Mouse (Mus musculus) lung, postnatal 25 days (tissue): ENCODE data around the gene Mcf2.
A peak's percentile ranks its signal among the peaks of the same experiment; 100 is the strongest.

Experiments
- DNase-seq: peaks from one replicate; pipeline ENCODE4 v3.0.0; 2022; ENCODE audit warnings: low spot score

Mcf2 gene

DNA sequence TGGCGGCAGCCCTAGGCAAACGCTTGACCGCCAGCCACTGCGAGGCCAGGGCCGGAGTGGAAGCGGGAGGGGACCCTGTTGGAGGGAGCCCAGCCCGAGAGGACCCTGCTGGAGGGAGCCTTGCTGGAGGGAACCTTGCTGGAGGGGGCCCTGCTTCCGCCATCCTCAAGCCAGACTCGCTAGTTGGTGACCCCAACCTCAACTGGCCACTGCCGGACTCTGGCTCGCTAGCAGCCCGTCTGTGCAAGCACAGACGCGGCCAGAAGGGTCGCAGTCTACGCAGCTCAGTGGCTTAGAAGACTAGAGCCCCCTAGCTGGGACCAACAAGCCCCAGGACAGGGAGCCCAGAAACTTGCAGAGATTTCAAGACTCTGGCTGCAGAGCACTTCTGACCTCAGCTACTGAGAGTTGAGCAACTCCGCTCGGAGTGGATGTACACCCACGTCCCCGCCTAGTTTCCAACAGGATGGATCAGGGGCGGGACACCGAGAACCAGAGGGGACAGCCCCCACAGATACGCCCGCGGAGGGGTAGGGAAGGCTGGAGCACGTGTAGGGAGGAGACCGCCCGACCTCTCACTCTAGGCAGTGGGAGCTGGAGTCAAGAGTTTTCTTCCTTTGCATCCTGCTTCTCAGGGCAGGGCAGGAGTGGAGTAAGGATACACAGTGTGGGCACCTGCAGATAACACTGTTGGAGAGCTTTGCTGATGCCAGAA, at the start of gene Mcf2:
Gene Mcf2, minus strand, starts transcription at position 346 of the 715 bp plus-strand sequence.
- no peak for DNase-seq

GRCm38 (mm10) chrX:60187726-60188125, 8.8 kb upstream of the Mcf2 start:
- no peak for DNase-seq

- DNase-seq: no peak
Measured at GRCm38 (mm10) chrX:60182611-60183010, 3.7 kb upstream of the Mcf2 start.

DNA sequence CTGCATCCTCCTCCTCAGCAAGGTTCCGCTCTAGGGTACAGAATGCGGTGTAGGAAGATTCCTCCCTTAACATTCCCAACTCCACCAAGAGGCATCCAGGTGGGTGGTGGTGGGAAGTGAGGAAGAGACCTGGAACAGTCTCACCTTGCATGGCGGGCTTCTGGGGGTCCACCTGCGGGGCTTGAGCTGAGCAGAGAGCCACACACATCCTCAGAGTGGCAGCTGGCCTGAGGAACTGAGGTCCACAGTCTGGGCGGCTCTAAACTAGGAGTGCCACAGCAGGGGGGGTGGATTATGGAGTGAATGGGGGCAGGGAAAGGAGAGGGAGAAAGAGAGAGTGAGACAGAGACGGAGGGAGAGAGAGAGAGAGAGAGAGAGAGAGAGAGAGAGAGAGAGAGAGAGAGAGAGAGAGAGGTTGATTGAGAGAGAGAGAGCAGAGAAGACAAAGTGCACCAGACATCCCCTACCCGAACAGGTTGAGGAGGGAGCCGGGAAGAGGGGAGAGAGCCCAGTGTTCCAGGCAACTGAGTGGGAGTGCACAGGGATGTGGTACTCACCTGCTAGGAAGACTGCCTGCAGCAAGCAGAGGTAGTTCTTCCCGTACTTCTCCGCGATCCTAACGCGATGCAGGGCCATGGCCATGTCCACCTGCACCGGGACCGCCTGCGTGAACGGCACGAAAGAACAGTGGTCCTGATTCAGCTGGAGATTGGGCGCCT, 705 bp downstream of the Mcf2 start:
- DNase-seq: no peak

DNA sequence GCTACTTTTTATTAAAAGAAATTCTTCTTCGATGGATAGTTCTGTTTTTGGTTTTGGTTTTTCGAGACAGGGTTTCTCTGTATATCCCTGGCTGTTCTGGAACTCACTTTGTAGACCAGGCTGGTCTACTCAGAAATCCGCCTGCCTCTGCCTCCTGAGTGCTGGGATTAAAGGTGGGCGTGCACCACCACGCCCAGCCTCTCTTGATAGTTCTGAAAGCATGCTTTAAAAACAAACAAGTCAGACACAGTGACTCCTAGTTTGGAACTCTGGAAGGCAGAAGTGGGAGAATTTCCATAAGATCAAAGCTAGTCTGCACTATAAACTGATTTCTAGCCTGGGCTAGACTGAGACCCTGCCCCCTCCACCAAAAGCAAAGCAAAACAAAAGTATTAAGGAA, 8.8 kb downstream of the Mcf2 start:
- no peak for DNase-seq

- no peak for DNase-seq
Measured at GRCm38 (mm10) chrX:60169511-60169910, 9.4 kb downstream of the Mcf2 start.

GRCm38 (mm10) chrX:60168796-60169195, 10.1 kb downstream of the Mcf2 start:
- DNase-seq: no peak

- DNase-seq: no peak
Measured at GRCm38 (mm10) chrX:60147268-60147974, 31.5 kb downstream of the Mcf2 start.

- DNase-seq: no peak
Measured at GRCm38 (mm10) chrX:60075359-60075758, 103.5 kb downstream of the Mcf2 start.

DNA sequence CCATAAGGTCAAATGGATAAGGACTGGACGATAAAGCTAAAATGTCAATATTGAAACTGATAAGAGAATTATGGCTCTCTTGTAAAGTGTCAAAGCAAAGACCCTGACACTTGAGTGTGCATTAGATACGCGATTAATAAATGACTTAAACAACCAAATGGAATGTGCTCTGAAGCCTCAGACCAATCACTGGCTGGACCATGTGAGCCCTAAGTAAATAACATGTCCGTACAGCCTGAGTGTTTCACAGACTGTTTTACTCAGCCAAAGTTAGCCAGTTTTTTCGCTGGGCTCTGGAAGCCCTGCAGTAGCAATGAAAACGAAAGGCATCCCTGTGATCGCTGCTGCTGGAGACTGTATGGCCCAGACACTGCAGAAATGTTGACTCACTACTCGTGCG, 123.7 kb downstream of the Mcf2 start:
- no peak for DNase-seq

GRCm38 (mm10) chrX:60054745-60055144, 124.1 kb downstream of the Mcf2 start:
- no peak for DNase-seq

DNA sequence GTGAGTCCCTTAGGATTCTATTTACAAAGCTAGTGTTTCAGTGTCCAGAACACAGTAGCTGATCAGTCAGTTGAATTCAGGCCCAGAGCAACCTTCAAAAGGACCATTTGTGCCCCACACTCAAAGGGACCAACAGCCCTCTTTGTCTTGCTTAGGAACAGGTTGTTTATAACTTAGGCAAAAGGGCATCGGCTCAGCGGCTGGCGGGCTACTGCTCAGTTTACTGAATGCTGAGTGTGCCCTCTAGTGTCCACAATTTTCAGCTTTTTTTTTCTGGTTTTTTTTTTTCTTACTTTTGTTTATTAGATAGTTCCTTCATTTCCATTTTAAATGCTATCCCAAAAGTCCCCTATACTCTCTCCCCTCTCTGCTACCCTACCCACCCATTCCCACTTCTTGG, 152.2 kb downstream of the Mcf2 start:
- no peak for DNase-seq

DNA sequence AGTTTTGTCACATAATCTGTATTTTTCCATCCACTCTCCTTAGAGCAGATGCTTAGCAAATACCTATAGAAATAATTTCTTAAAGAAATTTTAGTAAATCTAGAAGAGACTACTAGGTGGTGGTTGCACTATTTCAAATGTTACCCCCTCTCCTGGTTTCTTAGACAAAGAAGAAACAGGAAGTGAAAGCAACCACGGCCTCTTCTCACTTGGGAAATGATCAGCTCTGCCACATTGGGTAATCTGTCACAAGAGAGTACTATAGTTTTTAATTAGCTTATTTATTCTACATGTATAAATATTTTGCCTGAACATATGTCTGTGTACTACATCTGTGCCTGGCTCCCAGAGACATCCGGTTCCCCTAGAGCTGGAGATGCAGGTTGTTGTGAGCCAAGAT, 157.3 kb downstream of the Mcf2 start:
- no peak for DNase-seq

- DNase-seq: no peak
Measured at GRCm38 (mm10) chrX:60021007-60021406, 157.9 kb downstream of the Mcf2 start.

GRCm38 (mm10) chrX:60014588-60014987, 164.3 kb downstream of the Mcf2 start:
- no peak for DNase-seq

DNA sequence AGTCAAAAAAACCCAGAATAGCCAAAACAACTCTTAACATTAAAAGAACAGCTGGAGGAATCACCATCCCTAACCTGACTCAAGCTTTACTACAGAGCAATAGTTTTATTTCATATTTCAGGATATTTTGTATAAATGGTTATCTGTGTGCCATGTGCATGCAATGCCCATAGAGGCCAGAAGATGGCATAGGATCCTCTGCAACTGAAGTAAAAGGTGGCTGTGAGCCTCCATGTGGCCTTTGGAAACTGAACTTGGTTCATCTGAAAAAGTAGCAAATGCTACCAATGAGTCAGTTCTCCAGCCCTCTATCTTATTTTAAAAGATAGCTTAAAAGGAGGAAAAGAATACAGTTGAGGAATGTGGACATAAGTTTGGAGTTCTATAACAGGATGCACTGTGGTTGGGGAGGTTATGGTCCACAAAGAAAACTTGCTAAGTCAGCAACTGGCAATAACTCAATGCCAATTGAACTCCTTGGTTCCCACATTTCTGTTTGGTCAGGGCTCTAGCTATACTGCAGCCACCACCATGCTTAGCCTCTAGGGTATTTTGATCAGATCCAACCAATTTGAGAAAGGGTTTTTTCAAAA, 165.7 kb downstream of the Mcf2 start:
- DNase-seq: peak; percentile 26
